In genomic region chr1:151104346-151104745, GRCm38 (mm10) we compare ENCODE assay signal across 13 mouse cellular contexts.
"Had no signal": no experiment of that assay in that cellular context is flagged by ENCODE, and none has a peak within 500 bp of the region (broad histone marks: within the 10 kb centered on the region; RNA-seq: fewer than 3 reads in every experiment).

No protein-coding gene starts in this region.

- DNase-seq: kidney, adult 11 months; kidney, adult 8-10 months; kidney, postnatal 10 days; kidney, postnatal 36 days; liver, postnatal 0 days; lung, embryonic 14.5 days; thymus, postnatal 25 days had no signal

- H3K9me3 ChIP-seq: intestine, embryonic 15.5 days; kidney, embryonic 15.5 days; midbrain, embryonic 13.5 days had no signal

- H3K4me2 ChIP-seq: intestine, embryonic 15.5 days; kidney, embryonic 15.5 days; lung, embryonic 14.5 days; midbrain, embryonic 13.5 days had no signal

- H3K4me3 ChIP-seq: intestine, embryonic 15.5 days; kidney, embryonic 15.5 days; midbrain, embryonic 13.5 days had no signal

- H3K36me3 ChIP-seq: intestine, embryonic 15.5 days; kidney, embryonic 15.5 days; midbrain, embryonic 13.5 days had no signal

- H3K9ac ChIP-seq: intestine, embryonic 15.5 days; kidney, embryonic 15.5 days; liver, postnatal 0 days; lung, embryonic 14.5 days; midbrain, embryonic 13.5 days had no signal

- ATAC-seq: intestine, embryonic 15.5 days; liver, postnatal 0 days; lung, postnatal 0 days; midbrain, embryonic 13.5 days; midbrain, embryonic 16.5 days had no signal

- H3K4me1 ChIP-seq: midbrain, embryonic 13.5 days had no signal

- H3K27me3 ChIP-seq: intestine, embryonic 15.5 days; kidney, embryonic 15.5 days; midbrain, embryonic 13.5 days had no signal

- H3K27ac ChIP-seq: intestine, embryonic 15.5 days; kidney, embryonic 15.5 days; macrophage; midbrain, embryonic 13.5 days had no signal
